Mouse (Mus musculus) Patski (cell line): ENCODE data around the gene Sf3b5. TPM values are rescaled to one million over a fixed set of nuclear protein-coding genes. Genes with fewer than 3 reads are reported as not detected.

Source experiments
- ATAC-seq: fragments of 100-300 bp; one replicate; pipeline ENCODE4 v1.8.0; 2021
- CTCF ChIA-PET: fragments of 350-600 bp; sonication (Branson Sonifier 250); formaldehyde crosslinking; loops from one replicate; lab custom pipeline; 2022; ENCODE audit warnings: inconsistent platforms; lab: Charles Lee
- POLR2A ChIA-PET: fragments of 350-600 bp; sonication (Branson Sonifier 250); formaldehyde crosslinking; loops from one replicate; lab custom pipeline; 2022; ENCODE audit warnings: antibody characterized with exemption, inconsistent platforms; lab: Charles Lee
- DNase-seq: peaks from one replicate; pipeline ENCODE4 v3.0.0-alpha.2; 2011; ENCODE audit warnings: low read depth, low spot score
- H3K27me3 ChIP-seq: fragments of 371-371 bp; one replicate; pipeline ENCODE4 v1.5.1; 2021
- CTCF ChIP-seq: fragments of 100-300 bp; IDR thresholded peaks from one replicate; pipeline ENCODE4 v1.5.1; 2021
- in situ Hi-C: fragments of 300-500 bp; cut with MboI; formaldehyde crosslinking; loops from 3 replicates; pipeline ENCODE4 v1.11.1; 2018; ENCODE audit warnings: low pct_unique_long_range_greater_than_20kb, mixed read lengths
- polyA plus RNA-seq: library from polyadenylated mRNA; unstranded; gene quantifications from one replicate; pipeline ENCODE4 v1.2.3, GENCODE M21; 2021

The Sf3b5 gene
- 17.3 TPM for polyA plus RNA-seq

- TF ChIP-seq CTCF, result no peak
- no peak for ATAC-seq
- no peak for DNase-seq
- H3K27me3 ChIP-seq, result no peaks in the 10 kb centered on the region
- in situ Hi-C loops, result loop anchor here (5.0 kb wide), 2 partner anchors 83 to 313 kb away; no protein-coding TSS in a partner anchor
- ChIA-PET POLR2A (interaction anchor here (0.6 kb wide), 1 partner anchor 200 kb away, joined by 6 read pairs; no protein-coding TSS in a partner anchor), CTCF (interaction anchor here (1.2 kb wide), 1 partner anchor 24 kb away, joined by 3 read pairs; no protein-coding TSS in a partner anchor)
These were observed at the start of gene Sf3b5 for GRCm38 (mm10) chr10:13005043-13005442. TSS of gene Sf3b5 (plus strand) at chr10:13005343.

DNA sequence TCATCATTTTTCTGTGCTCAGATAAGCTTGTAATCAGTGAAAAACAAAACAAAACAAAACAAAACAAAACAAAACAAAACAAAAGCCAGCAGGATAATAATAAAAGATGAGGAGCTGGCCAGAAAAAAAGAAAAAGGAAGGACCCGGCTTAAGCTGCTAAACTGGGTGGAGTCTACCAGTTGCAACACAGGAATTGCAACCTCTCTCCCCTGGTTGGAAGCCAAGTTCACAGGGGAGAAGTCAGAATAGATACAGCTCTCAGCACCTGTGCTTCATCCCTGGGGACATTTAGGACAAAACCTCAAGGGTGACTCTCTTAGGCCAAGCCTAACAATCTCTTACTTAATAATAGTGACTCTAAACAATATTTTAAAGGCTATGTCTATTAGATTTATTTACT, 49.3 kb upstream of the Sf3b5 start:
- H3K27me3 ChIP-seq, result no peaks in the 10 kb centered on the region
- in situ Hi-C loops, result no loop called here
- DNase-seq, result no peak
- no peak for ATAC-seq
- ChIA-PET CTCF (no interaction called here), POLR2A (no interaction called here)
- TF ChIP-seq CTCF, result no peak

DNA sequence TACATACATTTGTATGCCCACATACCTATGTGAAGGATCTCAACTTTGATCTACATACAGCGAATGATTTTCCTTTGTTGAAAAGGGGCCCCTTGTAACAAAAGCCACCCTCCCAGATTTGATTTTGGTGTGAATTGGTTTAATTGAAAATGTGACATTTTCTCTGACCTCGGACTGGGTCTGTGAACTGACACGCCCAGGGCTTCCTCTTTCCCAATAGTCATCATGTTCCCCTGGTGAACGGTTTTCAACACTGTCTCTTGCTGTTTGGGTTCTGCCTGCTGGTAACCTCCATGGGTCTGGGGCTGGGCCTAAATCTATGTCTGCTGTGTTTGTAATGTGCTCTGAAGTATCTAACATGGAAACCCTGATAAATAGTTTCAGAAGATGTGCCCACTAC, 47.9 kb upstream of the Sf3b5 start:
- ATAC-seq (no peak), DNase-seq (no peak)
- ChIA-PET POLR2A (no interaction called here), CTCF (no interaction called here)
- TF ChIP-seq CTCF, result no peak
- in situ Hi-C loops, result no loop called here
- H3K27me3 ChIP-seq, result no peaks in the 10 kb centered on the region

- POLR2A ChIA-PET, result no interaction called here
- no peak for TF ChIP-seq CTCF
- ATAC-seq (no peak), DNase-seq (no peak)
- in situ Hi-C loops, result no loop called here
- no peaks in the 10 kb centered on the region for H3K27me3 ChIP-seq
- CTCF ChIA-PET, result interaction anchor here (1.3 kb wide), 1 partner anchor 36 kb away, joined by 4 read pairs; no protein-coding TSS in a partner anchor
These were observed 43.6 kb upstream of the Sf3b5 start for GRCm38 (mm10) chr10:12961546-12961945.

GRCm38 (mm10) chr10:12962238-12962637, 42.9 kb upstream of the Sf3b5 start:
- CTCF ChIA-PET, result interaction anchor here (0.9 to 1.3 kb wide), 3 partner anchors 10 to 312 kb away, joined by 3 to 4 read pairs (median 4); no protein-coding TSS in a partner anchor
- in situ Hi-C loops, result no loop called here
- no peak for ATAC-seq
- no peaks in the 10 kb centered on the region for H3K27me3 ChIP-seq
- POLR2A ChIA-PET, result interaction anchor here (0.6 kb wide), 1 partner anchor 109 kb away, joined by 4 read pairs; no protein-coding TSS in a partner anchor
- DNase-seq, result no peak
- TF ChIP-seq CTCF, result no peak

DNA sequence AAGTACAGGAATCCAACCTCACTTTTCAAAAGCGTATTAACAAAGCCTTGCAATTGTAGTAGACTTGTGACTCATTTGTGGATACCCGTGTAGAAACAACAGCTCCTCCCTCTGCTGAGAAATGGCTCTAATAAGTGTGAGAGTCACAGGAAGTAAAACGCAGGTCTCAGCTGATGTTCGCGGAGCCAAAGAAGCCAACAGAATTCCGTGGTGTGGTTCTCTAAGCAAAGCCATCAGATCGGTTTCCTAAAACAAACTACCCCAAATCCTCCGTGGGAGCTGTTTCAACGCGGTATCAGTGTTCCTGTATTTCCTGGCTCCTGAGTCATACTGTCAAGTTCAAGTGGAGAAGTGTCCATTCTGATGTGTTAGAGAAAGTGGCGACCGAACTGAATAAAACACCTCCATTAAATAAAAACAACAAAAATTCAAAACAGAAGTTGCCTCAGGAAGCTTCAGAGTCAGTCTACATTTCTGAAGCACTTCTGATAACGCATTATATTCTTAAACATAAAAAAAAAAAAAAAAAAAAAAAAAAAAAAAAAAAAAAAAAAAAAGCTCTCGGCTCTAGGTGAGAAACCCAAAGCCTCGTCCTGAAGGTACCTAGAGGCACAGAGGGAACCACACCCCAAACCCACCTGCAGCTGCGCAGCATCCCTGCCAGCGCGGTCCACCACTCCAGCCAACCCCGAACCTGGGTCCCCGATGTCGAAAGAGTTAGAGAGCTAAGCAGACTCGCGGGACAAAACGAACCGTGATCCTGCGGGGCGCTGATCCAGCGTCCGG, 41.6 kb upstream of the Sf3b5 start:
- ATAC-seq (peak; percentile 38), DNase-seq (peak; percentile 15)
- no peaks in the 10 kb centered on the region for H3K27me3 ChIP-seq
- POLR2A ChIA-PET, result interaction anchor here (0.6 kb wide), 1 partner anchor 588 kb away, joined by 3 read pairs; no protein-coding TSS in a partner anchor
- no peak for TF ChIP-seq CTCF
- CTCF ChIA-PET, result interaction anchor here (0.8 to 1.7 kb wide), 4 partner anchors 14 to 41 kb away, joined by 3 to 7 read pairs (median 4); no protein-coding TSS in a partner anchor
- in situ Hi-C loops, result no loop called here

DNA sequence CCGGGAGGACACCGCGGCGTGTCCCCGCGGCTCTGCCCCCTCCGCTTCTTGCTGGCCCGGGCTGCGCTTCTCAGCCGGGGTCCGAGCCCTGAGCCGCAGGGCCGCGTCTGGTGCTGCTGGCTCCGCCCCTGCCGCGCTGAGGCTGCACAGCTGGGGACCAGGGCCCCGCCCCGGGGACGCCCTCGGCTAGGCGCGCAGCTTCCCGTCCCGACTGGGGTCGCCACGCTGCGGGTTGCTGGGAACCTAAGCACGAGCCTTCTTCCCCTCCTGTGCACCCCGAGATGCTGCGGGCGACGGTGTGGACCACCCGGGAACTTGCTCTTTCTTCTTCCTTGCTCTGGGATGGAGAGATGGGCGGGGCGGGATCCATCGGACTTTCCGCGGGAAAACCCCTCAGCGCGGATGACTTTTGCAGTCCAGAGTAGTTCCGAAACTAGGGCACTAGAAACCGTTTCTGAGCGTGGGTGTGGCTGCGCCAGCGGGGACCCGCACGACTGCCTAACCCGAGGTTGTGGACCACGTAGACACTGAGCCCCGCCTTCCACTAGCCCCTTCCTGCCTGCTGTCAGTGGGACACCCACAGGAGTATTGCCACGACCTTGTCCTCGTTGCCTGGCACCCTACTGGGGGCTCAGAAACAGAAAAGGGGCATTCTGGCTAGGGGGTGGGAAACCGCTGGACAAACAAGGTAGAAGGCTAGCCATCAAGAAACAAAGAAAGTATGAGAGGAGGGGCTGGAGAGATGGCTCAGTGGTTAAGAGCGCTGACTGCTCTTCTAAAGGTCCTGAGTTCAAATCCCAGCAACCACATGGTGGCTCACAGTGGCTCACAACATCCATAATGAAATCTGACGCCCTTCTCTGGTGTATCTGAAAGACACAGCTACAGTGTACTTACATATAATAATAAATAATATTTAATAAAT, 40.7 kb upstream of the Sf3b5 start, which contains the start of gene Stx11:
Stx11 (minus strand) TSS at position 148 of the 925 bp plus-strand sequence.
- ATAC-seq, result peak; percentile 77
- in situ Hi-C loops, result no loop called here
- H3K27me3 ChIP-seq, result no peaks in the 10 kb centered on the region
- no peak for TF ChIP-seq CTCF
- DNase-seq, result no peak
- ChIA-PET CTCF (interaction anchor here (1.1 to 1.7 kb wide), 2 partner anchors 29 to 42 kb away, joined by 4 to 7 read pairs; no protein-coding TSS in a partner anchor), POLR2A (interaction anchor here (0.6 kb wide), 1 partner anchor 589 kb away, joined by 3 read pairs; no protein-coding TSS in a partner anchor)

DNA sequence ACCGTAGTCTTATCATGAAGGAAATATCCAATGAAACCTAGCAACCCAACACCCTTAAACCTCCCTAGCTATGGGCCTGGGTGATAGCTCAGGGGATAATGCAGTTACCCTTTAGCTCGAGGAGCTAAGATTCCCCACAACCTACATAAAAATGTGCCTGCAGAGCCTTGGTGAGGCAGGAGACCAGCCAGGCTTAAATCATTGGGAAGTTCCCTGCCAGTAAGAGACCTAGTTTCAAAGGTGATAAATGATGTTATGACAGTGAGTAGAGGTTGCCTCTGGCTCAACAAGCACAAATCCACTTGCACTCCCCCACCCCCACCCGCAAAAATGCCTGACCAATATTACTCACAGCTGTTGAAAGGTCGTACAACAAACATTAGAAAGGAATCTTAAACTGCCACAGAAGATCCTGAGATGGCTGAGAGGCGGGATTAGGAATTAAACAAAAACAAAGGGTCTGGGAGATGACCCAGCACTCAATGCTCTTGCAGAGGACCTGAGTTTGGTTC, 39.4 kb upstream of the Sf3b5 start:
- ATAC-seq, result no peak
- ChIA-PET POLR2A (interaction anchor here (0.6 to 1.0 kb wide), 2 partner anchors 61 to 168 kb away, joined by 3 to 5 read pairs; no protein-coding TSS in a partner anchor), CTCF (interaction anchor here (0.7 kb wide), 1 partner anchor 10 kb away, joined by 3 read pairs; no protein-coding TSS in a partner anchor)
- TF ChIP-seq CTCF, result no peak
- peak; percentile 20 for DNase-seq
- in situ Hi-C loops, result no loop called here
- H3K27me3 ChIP-seq, result no peaks in the 10 kb centered on the region

- CTCF ChIA-PET, result interaction anchor here (1.1 kb wide), 1 partner anchor 9 kb away, joined by 3 read pairs; no protein-coding TSS in a partner anchor
These were observed 30.6 kb upstream of the Sf3b5 start for GRCm38 (mm10) chr10:12974572-12974971.

More at GRCm38 (mm10) chr10:12974572-12974971, 30.6 kb upstream of the Sf3b5 start:
- in situ Hi-C loops, result no loop called here
- H3K27me3 ChIP-seq, result no peaks in the 10 kb centered on the region
- no peak for TF ChIP-seq CTCF
- ATAC-seq (no peak), DNase-seq (no peak)
- POLR2A ChIA-PET, result no interaction called here
